Mouse (Mus musculus): ENCODE results near the gene Oxct2b.
"Not testable (repeated sequence)": the region's sequence is repeated elsewhere in the genome, so short reads cannot be mapped to it uniquely, and the experiment has no call there.

Oxct2b gene

GRCm38 (mm10) chr4:123112216-123112764, 3.8 kb upstream of the Oxct2b start:
- no peak for DNase-seq (ENCODE audit: low spot score in 2 of 2)

DNA sequence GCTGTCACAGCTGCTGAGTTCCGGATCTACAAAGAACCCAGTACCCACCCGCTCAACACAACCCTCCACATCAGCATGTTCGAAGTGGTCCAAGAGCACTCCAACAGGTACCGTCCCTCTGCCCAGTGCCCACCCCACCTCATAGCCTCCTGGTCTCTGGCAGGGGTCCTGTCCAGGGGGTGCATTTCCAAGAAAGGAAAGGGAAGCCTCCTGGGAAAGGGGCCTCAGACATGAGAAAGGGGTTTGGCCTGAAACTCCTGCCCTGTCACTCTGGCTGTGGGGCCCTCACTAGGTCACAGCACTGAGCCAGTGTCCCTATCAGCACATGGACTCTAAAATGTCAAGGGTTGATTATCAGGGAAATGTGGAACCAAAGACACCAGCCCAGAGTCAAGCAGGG, 1.4 kb upstream of the Oxct2b start:
- not testable (repeated sequence) for DNase-seq (ENCODE audit: low spot score in 2 of 2)

DNA sequence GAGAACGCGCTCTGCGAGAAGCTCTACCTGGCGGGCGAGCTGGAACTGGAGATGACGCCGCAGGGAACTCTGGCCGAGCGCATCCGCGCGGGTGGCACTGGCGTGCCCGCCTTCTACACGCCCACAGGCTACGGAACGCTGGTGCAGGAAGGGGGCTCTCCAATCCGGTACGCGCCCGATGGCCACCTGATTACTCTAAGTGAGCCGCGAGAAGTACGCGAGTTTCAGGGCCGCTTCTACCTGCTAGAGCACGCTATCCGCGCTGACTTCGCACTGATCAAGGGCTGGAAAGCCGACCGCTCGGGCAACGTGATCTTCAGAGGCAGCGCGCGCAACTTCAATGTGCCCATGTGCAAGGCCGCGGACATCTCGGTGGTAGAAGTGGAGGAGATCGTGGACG, 574 bp downstream of the Oxct2b start:
- not testable (repeated sequence) for DNase-seq (ENCODE audit: low spot score in 2 of 2)

GRCm38 (mm10) chr4:123121286-123121685, 5.2 kb downstream of the Oxct2b start:
- DNase-seq (ENCODE audit: low spot score in 2 of 2), result no peak

- no peak for DNase-seq (ENCODE audit: low spot score in 2 of 2)
Observed at GRCm38 (mm10) chr4:123126626-123127025, 10.6 kb downstream of the Oxct2b start.

DNA sequence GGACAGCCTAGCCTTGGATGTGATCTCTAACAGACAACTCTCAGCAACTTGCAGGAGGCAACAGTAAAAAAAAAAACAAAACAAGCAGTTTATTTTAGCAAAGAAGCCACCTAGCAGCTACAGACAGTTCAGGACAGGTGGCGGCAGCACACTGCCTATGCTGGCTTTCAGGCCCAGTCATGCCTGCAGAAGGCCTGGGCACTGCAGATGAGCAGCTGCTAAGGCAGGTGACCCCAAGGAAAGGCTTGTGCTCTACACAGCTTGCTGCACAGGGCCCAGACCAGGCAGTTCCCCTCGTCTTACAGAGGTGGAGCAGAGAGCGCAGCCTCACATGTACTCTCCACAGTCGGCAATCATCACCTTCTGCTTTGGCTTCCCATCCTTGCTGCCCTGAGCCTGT, 11.0 kb downstream of the Oxct2b start:
- DNase-seq (ENCODE audit: low spot score in 2 of 2), result no peak

DNA sequence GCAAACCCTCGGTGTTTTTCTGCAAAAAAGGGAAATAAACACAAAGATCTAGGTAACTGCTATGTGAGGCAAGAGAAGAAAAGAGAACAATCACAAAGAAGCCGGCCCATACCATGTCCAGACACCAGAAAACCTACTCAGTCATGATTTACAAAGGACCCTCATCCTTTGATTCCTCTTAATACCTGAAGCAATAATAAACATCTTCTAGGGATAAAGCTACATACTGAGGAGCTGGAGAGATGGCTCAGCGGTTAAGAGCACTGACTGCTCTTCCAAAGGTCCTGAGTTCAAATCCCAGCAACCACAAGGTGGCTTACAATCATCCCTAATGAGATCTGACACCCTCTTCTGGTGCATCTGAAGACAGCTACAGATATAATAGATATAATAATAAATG, 21.5 kb downstream of the Oxct2b start:
- no peak for DNase-seq (ENCODE audit: low spot score in 2 of 2)

DNA sequence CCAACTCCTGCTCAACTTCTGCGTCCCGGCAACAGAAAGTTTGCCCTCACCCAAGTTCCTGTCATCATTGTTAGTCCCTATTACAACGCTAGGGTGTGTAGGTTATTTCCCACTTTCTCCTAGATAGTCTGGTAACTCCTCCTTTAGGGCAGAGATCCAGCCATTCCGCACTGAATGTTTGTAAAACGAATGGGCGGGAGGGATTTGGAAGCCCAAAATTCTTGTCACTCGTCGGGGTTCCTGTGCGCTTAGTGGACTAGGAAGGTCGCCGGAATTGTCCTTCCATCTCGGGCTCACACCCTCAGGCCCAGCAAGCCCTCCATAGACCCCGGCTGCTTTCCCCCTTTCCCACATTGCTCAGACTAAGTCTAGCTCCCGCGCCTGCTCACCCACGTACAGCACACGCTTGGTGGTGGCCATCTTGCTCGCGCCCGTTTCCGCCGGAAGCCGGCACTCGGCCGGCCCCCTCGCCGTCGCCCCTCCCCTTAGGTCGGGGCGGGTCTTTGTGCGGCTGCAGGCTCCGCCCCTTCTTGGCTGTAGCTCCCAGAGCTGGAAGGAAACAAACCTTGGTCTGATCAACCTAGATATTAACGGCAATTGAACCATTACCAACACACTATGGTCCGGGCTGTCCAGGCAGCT, 23.6 kb downstream of the Oxct2b start, which contains the start of gene Ppie:
TSS of gene Ppie (minus strand) at position 439 of the 642 bp plus-strand sequence.
- peak; percentile 38 to 69 for DNase-seq (ENCODE audit: low spot score in 2 of 2)

DNA sequence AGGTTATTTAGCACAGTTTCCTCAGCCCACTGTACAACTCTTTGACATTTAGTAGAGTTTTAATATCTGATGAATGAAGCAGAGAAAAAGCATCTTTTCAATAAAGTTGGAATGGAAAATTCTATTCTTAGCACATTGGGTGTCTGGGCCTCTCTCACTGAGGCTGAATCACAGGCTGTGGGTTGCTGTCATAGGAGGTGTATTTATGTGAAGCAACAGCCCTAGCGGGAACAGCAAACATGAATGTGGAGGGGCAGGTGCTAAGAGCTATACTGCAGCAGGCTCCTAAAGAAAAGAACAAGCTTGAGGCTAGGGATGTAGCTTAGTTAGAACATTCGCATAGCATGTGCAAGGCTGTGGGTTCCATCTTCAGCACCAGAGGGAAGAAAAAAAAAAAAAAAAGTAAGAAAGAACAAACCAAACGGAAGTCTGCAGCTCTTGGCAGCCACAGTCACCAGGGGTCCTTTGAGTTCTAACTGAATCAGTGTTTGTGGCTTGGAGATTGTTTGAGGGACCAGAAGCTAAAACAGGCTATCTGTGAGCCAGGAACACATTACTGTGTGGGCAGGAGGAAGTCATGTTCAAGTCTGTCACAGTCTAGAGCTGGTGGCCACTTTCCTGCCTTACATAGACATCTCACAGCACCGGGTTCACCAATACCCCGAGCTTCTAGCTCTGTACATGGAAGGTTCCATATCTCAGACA, 31.5 kb downstream of the Oxct2b start:
- peak in 1 of 2 experiments; percentile 4 for DNase-seq (ENCODE audit: low spot score in 2 of 2)

GRCm38 (mm10) chr4:123152003-123152402, 35.9 kb downstream of the Oxct2b start:
- DNase-seq (ENCODE audit: low spot score in 2 of 2), result no peak

- no peak for DNase-seq (ENCODE audit: low spot score in 2 of 2)
Observed at GRCm38 (mm10) chr4:123152976-123153375, 36.9 kb downstream of the Oxct2b start.

DNA sequence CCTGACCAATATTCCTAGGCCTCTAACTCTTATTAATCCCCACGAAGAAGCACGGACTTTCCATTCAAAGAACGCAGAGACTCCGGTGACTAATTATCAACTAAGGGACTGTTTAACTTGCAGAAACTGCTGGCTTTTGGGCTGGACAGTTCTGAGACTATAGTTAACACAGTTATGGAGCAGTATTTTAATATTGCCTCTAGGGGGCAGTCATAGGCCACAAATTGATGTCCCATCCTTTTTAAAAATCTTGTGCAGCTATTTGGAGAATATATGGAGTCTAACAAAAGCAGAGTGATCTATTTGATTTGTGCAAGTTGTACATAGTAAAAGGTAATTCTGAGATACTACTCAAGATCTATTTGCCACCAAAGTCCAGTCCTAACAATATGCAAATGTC, 38.9 kb downstream of the Oxct2b start:
- DNase-seq (ENCODE audit: low spot score in 2 of 2), result peak in 1 of 2 experiments; percentile 25

DNA sequence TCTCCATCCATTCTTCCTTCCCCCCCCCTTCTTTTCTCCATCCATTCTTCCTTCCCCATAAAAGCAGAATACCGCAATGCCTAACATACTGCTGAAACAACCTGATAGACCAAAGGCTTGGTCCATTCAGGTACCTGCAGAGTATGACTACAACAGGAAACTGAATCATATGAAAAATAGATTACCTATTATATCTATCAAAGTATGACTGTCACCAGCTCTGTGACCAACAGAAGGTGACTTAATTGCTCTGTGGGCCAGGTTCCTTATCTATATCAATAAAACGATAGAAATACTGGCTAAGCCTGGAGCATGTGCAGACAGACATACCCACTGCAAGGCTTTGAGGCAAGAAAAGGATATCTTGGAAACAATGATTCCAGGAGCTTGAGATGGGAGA, 39.4 kb downstream of the Oxct2b start:
- no peak for DNase-seq (ENCODE audit: low spot score in 2 of 2)

DNA sequence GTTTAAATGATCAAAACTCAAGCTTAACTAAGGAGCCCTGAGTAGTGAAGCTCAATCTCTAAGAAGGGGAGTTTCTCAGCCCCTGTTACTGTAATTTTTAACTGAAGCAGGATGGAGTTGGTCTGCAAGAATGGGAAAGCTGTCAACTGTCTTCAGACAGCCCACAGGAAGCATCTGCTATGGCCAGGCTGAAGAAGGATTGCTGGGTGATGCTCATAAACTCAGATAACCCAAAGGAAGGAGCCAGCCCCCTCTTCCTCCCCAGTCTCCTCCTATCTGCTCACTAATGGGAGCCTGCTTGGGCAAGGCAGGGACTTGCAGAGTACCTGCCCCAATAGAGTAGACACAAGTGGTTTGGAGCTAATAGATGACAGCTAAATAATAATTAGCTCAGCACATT, 39.8 kb downstream of the Oxct2b start:
- DNase-seq (ENCODE audit: low spot score in 2 of 2), result no peak

DNA sequence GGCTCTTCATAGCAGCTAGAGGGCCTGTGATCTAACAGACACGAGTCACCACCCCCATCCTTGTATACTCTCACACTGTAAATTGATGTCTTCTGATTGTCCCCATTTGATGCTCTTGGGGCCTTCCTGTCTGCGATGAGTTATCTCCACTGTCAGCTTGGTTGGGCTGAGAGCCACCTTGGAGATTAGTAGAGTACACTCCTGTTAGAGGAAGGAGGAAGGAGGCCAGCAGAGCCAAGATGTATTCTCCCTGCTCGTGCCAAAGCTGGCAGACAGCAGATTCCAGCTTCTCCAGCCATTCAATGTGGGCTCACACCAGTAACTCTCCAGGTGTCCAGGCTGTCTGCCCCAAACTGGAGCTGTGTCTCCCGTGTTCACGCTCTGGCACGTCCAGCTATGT, 44.5 kb downstream of the Oxct2b start:
- DNase-seq (ENCODE audit: low spot score in 2 of 2), result no peak

DNA sequence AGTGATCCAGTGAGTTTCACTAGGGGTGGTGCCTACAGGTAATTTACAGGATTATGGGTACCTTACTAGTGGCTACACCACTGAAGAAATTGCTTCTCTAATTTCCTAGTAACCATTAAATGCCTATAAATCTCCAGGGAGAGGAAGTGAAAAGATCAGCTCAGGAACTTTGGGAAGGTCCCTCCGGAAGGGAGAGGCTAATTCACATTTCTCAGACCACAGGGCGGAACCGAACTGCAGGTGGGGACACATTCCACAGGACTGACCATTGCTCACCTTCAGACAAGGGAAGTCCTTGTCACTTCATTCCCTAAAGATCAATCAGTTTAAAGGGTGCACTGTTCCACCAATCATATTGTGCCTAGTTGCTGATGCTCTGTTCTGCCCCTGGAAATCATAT, 45.2 kb downstream of the Oxct2b start:
- not testable (repeated sequence) for DNase-seq (ENCODE audit: low spot score in 2 of 2)

DNA sequence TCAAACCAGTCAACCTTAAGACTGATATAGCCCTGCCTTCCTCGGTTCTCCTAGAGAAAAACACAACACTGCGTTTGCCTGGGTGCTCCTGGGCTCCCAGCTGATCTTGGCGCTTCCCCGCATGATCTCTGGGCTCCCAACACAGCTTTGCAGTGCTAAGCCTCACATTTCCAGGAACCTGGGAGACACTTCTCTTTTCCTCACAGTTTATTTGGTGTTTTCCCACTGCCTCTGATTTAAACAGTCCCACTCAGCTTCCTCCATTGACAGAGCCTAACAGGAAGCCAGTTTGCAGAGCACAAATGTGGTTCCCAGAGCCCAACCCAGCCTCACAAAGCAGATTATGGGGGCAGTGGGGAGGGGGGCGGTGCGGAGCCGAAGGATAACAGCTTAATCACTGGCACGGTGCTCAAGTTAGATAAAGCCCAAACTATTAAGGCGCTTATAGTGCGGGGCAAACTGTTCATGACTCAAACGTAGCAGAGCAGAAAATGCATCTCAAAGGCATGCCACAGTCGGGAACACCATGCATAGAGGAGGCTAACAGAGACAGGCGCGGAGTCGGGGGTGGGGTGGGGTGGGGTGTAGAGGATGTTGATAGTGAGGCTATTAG, 46.3 kb downstream of the Oxct2b start:
- no peak for DNase-seq (ENCODE audit: low spot score in 2 of 2)

DNA sequence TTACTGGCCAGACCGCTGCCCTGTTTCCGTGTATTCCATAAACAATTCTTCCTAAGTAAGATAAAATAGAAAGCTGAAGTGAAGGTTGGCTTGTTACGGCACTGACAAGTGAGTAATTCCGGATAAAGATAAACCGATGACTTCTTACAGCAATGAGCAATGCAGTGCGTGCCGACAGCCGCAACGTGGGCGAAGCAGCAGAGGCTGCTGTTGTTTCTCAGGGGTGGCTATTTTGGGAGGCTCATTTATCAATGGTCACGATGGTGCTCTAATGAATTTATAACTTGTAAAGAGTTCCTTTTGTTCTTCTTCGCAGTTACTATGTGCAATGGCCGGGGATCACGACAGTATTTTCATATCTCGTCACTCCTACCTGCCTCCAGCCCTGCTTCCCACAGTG, 48.1 kb downstream of the Oxct2b start:
- no peak for DNase-seq (ENCODE audit: low spot score in 2 of 2)

Measured in thymus, postnatal 10 days (tissue).